Mouse (Mus musculus) CH12.LX (cell line): ENCODE data around the gene Psmd7.

Experiments
- CHD2 ChIP-seq: IDR thresholded peaks from 2 replicates; pipeline ENCODE4 v1.6.1; 2011; ENCODE audit warnings: low read length, improper control_type of control experiment
- NELFE ChIP-seq: IDR thresholded peaks from 2 replicates; pipeline ENCODE4 v1.6.1; 2011; ENCODE audit warnings: low read depth, low read length, improper control_type of control experiment

DNA sequence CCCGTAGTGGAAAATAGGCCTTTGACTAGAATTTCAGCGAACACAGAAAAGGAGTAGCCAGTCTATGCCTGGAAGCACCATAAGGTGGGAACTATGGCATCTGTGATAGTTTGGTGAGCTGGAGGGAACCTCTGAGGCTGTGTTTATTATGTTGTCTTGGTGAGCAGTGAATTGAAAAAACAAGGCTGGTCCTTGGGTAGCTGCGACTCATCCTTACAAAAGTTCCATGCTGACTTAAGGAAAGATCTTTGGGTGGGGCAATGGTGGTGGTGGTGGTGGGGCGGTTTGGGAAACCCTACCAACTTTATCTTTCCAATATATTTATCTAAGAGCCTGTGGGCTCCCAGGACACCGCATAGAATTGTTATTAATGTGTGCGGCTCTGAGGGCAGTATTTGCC lies 25.1 kb upstream of the Psmd7 start:
- TF ChIP-seq NELFE (no peak), CHD2 (no peak)
